Mouse (Mus musculus): ENCODE data around the gene Fgf9.

Fgf9 gene

GRCm38 (mm10) chr14:58089486-58089885 lies 19.1 kb downstream of the Fgf9 start:
- no peak for DNase-seq (ENCODE audit: low spot score in 2 of 2)

- DNase-seq (ENCODE audit: low spot score in 2 of 2) = no peak
Measured at GRCm38 (mm10) chr14:58091321-58091720, 21.0 kb downstream of the Fgf9 start.

GRCm38 (mm10) chr14:58099599-58099998 lies 29.3 kb downstream of the Fgf9 start:
- DNase-seq (ENCODE audit: low spot score in 2 of 2) = no peak

GRCm38 (mm10) chr14:58101298-58101697 lies 31.0 kb downstream of the Fgf9 start:
- no peak for DNase-seq (ENCODE audit: low spot score in 2 of 2)

- no peak for DNase-seq (ENCODE audit: low spot score in 2 of 2)
Measured at GRCm38 (mm10) chr14:58104266-58104665, 33.9 kb downstream of the Fgf9 start.

- no peak for DNase-seq (ENCODE audit: low spot score in 2 of 2)
Measured at GRCm38 (mm10) chr14:58105596-58105995, 35.2 kb downstream of the Fgf9 start.

- no peak for DNase-seq (ENCODE audit: low spot score in 2 of 2)
Measured at GRCm38 (mm10) chr14:58109601-58110000, 39.3 kb downstream of the Fgf9 start.

- no peak for DNase-seq (ENCODE audit: low spot score in 2 of 2)
Measured at GRCm38 (mm10) chr14:58111562-58111961, 41.2 kb downstream of the Fgf9 start.

GRCm38 (mm10) chr14:58112341-58112740 lies 42.0 kb downstream of the Fgf9 start:
- no peak for DNase-seq (ENCODE audit: low spot score in 2 of 2)

- no peak for DNase-seq (ENCODE audit: low spot score in 2 of 2)
Measured at GRCm38 (mm10) chr14:58113180-58113579, 42.8 kb downstream of the Fgf9 start.

- DNase-seq (ENCODE audit: low spot score in 2 of 2) = no peak
Measured at GRCm38 (mm10) chr14:58114146-58114545, 43.8 kb downstream of the Fgf9 start.

GRCm38 (mm10) chr14:58124625-58125024 lies 54.3 kb downstream of the Fgf9 start:
- DNase-seq (ENCODE audit: low spot score in 2 of 2) = no peak

- DNase-seq (ENCODE audit: low spot score in 2 of 2) = no peak
Measured at GRCm38 (mm10) chr14:58126508-58126907, 56.2 kb downstream of the Fgf9 start.

GRCm38 (mm10) chr14:58139506-58140055 lies 69.2 kb downstream of the Fgf9 start:
- no peak for DNase-seq (ENCODE audit: low spot score in 2 of 2)

- no peak for DNase-seq (ENCODE audit: low spot score in 2 of 2)
Measured at GRCm38 (mm10) chr14:58149637-58150470, 79.5 kb downstream of the Fgf9 start.

- DNase-seq (ENCODE audit: low spot score in 2 of 2) = no peak
Measured at GRCm38 (mm10) chr14:58150471-58150855, 80.1 kb downstream of the Fgf9 start.

- DNase-seq (ENCODE audit: low spot score in 2 of 2) = no peak
Measured at GRCm38 (mm10) chr14:58152110-58152509, 81.8 kb downstream of the Fgf9 start.

GRCm38 (mm10) chr14:58153470-58154416 lies 83.4 kb downstream of the Fgf9 start:
- DNase-seq (ENCODE audit: low spot score in 2 of 2) = peak in 1 of 2 experiments; percentile 5

- DNase-seq (ENCODE audit: low spot score in 2 of 2) = no peak
Measured at GRCm38 (mm10) chr14:58160624-58161023, 90.3 kb downstream of the Fgf9 start.
